Mouse (Mus musculus) erythroid progenitor cell, adult 5-6 weeks (primary cell): ENCODE data around the gene Plekhf1. TPM values are rescaled to one million over a fixed set of nuclear protein-coding genes. Genes with fewer than 3 reads are reported as not detected.

Experiments
- ATAC-seq: replicated peaks from 2 replicates; pipeline ENCODE4 v1.8.0; 2016; ENCODE audit warnings: moderate number of reproducible peaks, mild to moderate bottlenecking, moderate TSS enrichment, inconsistent platforms; ENCODE audit not compliant: poor library complexity, low FRiP score, severe bottlenecking
- total RNA-seq, 2 experiments: library from RNA; stranded (forward) in 1 of 2; stranded (reverse) in 1 of 2; fragments of 150-400 nt in 1 of 2; fragments of 186-747, 209-891 nt in 1 of 2; gene quantifications; 2 replicates each; pipeline versions ENCODE4 v1.2.3 to v1.2.4; 2015 to 2017; ENCODE audit warnings: low replicate concordance in 2 of 2

Plekhf1 gene
- total RNA-seq, 2 experiments from 2014 or later: not detected

DNA sequence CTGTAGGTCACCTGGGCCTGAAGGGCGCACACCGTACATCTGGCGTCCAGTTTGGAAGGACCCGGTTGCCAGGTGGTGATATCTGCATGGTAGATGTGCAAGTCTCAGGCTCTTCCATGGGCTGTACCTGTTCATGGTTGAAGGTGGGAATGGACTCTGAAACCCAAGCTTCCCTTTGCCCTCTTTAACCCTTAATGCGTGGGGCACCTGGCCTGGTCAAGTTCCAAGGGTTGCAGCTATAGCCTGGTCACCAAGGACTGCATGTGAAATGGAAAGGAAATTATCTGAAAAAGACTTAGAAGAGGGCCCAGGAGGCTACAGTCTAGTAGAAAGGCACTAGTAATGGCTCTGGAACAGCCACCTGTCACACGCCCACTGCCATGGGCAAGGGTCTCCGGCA lies 7.0 kb downstream of the Plekhf1 start:
- ATAC-seq: no peak

DNA sequence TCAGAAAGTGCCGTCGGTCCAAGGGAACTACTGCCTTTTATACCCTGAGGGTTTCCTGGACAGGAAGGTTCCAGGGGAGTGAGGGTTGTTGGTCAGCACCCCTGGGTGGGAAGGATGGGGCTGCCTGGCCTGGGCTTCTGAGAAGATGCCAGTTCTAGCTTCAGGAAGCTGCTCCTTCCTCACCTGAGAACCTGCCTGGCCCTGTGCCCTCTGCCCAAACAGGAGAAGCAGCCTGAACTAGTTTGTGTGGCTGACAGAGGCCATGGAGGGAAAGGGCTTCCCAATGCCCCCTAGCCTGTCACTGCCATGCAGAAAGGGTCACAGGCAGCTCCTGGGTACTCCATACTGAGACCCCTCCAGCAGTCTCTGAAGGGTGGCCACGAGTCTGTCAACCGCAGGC lies 8.3 kb downstream of the Plekhf1 start:
- no peak for ATAC-seq

DNA sequence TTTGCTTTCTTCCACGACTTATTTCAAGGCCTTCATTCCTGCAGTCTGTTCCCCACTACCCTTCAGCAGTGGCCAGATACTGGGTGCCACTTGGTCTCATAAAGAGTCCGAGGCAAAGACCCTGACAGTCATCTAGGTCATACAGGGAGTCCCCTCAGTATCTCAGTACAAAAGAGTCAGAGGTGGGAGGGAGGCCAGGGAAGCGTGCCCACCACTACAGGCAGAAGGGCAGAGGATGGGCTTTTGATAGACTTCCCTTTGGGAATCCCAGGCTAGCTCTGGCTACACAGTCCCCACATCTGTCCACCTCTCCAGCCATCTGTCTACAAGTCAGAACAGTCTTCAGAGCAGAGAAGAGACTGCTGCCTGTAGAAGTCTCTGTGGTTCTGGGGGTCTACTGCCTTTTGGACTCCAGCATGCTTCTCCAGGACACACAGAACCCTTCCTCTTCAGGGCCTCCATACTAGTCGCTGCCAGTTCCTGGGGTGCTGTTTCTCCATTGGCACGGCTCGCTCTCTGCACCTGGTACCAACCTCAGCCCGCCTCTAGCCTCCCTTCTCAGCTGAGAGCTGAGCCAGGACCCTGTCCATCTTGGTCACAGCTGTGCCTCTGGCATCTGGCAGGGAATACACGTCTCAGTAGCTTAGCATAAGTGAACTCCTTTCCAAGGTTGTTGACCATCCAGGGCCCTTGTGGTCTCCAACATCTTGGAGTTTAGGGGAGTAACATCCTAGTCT lies 9.0 kb downstream of the Plekhf1 start:
- ATAC-seq: no peak

DNA sequence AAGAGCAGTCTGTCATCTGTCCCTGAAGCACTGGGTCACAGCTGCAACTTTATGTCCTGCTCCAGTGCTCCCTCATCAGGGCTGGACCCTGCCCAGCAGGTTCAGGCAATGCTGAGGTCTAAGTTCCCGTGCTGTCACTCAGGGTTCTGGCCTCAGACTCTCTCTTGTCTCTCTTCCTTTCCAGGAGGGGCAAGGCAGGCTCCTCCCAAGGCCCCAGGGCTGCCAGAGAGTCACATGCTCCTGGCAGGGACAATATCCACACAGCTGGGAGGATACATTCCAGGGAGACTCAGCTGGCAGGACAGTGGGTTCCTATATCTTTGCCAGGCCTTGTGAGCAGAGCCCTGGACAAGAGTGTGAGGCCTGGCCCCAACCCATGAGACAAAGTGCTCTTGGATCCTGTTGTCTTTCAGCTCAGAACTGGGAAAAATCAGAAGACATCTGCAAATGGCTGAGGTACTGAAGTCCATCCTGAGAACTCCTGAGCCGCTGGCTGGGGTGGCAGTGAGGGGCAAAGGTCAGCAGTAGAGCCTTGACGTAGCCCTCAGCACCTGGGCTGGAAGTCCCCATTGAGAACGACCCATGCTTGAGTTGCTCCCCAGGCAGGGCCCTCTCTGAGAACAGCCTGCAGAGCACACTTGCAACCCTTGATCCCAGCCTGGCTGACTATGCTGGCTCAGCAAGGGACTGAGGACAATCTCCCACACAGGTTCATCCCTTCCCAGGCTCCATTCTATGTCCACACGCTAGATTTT lies 10.2 kb downstream of the Plekhf1 start:
- ATAC-seq: no peak

DNA sequence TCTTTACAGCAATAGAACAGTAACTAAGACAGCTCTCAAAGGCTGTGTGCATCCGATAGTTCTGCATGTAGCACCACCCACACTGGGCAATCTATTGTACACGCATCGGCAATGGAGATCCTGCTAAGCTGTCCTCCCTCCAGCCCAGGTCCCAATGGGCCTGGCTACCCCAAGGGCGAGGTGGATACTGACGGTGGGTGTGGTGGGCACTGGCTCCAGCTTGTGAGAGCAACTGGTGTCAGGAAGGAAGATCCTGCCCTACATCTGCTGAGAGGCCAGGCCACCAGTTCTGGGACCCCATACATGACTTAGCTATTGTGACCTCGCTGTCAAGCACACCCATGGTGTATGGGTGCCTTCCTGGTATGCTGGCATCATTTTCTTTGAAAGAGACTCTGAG lies 12.1 kb downstream of the Plekhf1 start:
- ATAC-seq: no peak

DNA sequence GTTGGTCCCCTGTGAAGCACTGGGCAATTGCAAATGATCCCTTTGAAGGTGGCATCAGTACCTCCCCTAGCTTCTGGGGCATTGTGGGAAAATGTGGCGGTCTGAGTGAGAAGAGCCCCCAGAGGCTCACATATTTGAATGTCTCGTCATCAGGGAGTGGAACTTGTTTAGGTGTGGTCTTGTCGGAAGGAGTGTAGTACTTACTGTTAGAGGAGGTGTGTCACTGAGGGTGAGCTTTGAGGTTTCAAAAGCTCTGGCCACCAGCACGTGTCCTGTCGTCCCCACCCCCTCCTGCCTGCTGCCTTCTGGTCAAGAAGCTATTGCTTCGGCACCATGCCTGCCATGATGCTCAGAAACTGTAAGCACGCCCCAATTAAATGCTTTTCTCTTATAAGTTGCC lies 12.5 kb downstream of the Plekhf1 start:
- no peak for ATAC-seq

DNA sequence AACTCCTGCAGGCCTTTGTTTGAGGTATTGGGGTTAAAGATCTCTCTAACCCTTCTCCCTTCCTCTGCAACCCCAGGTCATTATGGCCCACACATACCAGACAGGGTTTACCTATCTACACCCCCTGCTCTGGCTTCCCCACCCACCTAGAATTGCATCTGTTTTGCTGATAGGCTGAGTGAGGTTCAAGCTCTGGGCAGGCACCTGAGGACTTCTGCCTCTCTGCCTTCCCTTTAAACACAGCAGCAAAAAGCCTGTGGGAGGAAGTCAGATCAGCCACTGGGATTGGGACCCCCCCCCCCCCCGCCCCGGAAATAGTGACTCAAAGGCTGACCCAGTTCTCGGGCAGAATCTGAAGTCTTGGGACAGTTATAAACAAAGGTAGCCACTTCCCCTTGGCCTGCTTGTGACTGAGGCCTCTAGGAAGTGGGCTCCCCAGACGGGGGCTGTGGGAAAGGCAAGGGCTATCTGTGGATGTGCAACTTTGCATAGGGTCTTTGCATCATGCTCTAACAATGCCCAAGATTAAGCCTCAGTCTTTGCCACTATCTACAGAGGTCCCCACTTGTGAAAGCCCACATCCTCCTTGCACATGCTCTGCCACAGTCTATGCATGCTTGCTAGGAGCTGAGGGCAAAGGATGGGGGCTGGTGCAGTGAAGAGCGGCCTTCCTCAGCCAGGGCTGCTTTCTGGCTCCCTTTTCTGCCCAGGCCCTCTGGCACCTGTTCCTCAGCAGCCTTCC lies 13.2 kb downstream of the Plekhf1 start:
- no peak for ATAC-seq

DNA sequence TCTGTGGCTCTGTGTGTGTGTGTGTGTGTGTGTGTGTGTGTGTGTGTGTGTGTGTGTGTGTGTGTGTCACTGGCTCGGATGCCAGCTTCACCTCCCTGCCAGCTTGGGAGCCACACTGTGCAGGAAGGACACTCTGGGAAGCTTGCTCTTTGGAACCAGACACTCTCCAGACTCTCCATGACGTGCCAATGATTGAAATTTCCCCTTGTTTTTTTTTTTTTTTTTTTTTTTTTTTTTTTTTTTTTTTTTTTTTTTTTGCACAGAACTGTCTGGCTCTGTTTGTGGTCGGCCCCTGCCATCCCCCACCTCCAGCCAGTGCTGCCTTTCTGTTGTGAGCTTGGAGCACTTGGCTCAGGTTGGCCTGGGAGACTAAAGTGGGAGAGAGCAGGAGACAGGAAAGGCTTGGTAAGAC lies 15.2 kb downstream of the Plekhf1 start:
- no peak for ATAC-seq

DNA sequence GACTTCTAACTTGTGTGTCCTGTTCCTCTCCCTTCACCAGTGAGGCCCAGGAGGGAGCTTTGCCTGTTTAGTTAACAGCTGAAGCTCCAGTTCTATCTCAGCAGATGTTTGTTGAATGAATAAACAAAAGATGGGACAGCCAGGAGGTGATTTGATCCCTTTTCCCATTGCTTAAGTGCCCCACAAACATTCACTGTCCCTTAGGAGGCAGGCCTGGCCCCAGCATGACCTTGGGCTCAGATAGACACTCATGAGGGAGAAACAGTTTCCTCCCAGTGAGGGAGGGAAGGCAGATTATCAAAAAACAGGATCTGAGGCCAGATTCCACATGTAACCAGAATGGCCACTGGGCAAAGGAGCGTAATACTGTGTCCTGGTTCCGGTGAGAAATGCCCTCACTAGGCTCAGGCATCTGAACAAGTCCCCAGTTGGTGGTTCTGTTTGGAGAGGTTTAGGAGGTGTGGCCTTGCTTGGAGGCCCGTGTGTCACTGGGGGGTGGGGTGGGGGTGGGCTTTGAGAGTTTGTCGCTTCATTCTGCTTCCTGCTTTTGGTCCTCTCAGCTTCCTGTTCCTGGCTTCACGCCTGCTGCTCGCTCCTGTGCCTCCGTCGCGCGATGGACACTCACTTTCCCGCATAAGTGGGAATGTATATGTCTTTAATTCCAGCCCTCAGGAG lies 18.2 kb downstream of the Plekhf1 start:
- ATAC-seq: no peak

DNA sequence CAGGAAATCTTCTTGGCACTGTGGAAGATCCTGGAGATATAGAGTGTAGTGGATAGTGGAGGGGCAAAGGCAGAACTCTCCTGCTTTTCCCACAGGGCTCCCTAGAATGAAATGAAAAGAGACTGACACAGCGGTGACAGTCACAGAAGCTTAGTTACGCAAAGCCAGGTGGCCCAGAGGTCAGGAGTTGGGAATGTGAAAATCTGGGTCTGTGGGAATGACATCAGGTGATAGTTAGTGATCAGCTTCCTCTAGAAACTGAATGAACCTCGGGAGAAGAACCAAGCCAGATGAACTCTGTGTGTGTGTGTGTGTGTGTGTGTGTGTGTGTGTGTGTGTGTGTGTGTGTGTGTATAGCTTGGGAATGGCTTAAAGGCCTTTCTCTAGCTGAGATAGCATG lies 18.8 kb downstream of the Plekhf1 start:
- no peak for ATAC-seq

DNA sequence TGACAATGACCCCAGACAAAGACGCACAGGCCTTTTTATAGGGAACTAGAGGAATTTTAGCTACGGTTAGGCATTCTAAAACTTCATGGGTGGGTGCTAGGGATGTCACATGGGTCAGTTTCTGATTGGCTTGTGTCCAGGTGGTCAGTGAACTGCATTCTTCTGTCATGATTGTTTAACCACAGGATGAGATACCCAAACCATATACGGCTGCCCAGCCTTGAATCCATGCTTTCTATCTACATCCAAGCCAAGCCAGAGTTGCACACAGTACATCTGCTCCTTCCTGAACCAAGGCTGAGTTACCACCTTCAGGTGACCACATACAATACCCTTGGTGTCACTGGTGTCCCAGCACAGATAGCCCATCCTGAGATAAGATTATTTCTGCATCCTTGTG lies 21.3 kb downstream of the Plekhf1 start:
- ATAC-seq: no peak

DNA sequence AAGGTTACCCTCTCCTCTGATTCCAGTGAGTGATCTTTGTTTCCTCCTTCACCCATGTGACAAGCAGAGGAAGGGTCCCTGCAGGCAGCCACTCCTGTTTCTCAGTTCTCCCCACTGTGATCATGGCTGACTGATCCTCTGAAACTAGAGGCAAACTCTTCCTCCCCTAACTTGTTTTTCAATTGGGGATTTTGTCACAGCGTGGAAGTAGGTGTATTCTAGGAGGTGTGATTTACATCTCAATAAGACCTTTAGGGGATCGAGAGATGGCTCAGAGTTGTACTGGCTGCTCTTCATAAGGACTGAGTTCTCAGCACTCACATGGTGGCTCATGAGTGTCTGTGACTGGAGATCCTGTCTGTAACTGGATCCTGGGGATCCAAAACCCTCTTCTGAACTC lies 22.0 kb downstream of the Plekhf1 start:
- ATAC-seq: no peak

DNA sequence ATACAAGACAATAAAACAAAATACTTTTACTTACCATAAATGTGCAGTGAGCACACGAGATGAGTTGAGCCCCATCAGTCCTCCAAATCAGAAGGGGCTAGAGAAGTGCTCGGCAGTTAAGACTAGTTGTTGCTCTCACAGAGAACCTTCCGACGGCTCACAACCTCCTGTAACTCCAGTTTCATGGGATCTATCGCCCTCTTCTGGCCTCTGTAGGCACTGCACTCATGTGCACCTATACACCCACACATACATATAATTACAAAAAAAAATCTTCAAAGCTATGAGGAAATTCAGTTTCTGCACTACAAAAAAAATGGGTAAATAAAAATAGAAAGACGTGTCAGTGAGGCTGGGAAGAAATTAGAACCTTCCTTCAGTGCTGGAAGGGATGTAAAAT lies 23.5 kb downstream of the Plekhf1 start:
- ATAC-seq: no peak

DNA sequence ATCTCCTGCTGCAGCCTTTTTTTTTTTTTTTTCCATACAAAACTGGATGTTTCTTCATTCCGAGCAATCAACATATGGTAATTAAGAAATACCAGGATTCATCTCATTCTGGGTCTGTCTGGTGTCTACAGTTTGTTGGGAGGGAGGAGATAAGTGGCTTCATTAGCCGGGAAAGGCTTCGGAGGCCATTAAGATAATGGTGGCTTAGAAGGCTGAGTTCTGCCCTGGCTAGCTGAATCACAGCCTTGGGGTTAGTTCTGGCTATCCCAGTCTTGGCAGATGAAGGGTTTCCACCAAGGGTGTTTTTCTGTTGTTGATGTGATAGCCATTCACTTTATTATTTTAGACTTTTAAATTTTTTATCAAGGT lies 26.5 kb downstream of the Plekhf1 start:
- no peak for ATAC-seq

DNA sequence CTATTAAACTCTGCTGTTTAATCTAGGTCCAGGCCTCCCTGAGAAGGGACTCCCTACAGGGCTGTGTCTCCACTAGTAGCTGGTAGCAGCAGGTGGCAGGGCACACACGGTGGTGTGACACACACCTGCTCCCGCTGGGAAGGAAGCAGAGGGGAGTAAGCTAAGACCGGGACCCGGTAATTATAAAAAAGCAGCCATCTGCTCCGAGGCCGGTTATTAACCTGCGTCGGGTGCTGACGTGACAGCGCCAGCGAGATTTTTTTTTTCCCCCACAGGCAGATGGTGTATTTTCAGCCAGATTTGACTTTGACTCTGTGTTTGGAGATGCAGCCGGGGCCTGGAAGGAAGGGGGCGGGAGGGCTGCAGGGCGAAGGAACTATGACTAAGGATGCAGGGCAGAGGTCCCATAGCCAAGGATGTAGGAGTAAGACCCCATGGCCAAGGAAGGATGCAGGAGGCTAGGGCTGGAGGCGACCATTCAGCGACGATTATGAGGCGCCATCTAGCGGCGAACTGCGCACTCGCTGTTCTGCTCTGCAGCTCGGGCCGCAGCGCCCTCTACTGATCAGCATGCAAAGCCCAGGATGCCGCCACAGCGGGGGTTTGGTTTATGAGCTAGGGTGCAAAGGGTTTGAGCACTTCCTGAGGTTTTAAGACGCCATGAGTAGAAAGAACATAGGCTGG lies 27.1 kb downstream of the Plekhf1 start:
- peak; percentile 80 for ATAC-seq

DNA sequence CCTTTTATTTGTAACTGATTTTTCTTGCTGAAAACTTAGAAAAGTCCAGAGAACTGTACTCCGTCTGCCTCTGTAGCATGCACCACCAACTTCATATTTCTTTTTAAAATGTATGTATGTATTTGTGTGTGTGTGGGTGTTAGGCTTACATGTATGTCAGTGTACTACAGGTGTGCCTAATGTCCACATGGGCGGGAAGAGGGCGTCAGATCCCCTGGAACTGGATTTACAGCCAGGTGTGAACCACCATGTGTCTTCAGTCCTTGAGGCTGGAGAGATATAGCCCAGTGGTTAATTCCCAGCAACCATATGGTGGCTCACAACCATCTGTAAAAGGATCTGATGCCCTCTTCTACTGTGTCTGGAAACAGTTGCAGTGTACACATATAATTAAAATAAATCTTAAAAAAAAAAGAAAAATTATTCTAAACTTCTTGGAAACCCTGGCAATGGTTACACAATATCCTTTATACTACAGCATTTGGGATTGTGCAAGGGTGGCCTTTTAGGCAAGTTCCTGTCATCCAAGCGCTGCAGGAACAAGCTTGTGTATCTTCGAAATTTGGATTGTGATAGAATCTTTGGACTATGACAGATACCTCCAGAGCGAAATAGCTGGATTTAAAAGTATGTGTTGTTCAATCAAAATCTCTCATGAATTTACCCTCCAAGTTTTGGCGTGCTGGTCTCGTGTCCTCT lies 27.8 kb downstream of the Plekhf1 start:
- ATAC-seq: no peak

DNA sequence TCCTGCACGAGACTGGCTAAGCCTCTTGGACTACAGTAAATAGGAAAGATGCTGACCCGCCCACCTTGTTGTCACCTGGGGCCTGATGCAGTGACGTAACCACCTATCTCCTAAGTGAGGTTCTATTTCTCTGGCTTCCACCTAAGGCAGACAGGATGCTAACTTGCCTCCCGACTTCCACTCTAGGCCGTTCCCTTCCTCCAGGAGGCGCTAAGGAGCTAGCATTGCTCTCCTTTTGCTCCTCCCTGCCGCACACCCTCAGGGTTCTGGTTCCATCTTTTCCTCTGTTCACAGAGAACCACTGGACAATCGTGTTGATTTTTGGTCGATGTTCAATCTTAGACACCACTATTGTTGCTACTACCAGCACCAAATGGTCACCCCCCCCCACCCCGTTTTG lies 36.2 kb downstream of the Plekhf1 start:
- ATAC-seq: no peak

DNA sequence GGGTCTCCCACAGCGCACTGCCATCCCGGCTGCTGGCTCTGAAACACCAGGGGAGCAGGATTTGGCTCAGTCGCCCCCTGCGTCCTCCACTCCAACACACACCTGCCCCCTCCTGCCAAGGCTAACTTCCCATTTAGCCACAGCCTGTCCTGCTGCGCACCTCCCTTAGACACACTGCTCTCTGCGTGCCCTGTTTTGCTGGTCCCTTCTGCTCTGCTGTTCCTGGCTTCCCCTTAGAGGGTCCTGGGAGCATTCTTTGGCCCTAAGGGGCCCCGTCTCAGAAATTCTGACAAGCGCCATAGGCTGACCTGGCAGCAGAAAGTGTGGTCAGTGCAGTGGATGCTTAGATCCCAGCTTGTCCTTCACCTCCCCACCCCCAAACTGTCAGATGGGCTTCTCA lies 36.7 kb downstream of the Plekhf1 start:
- ATAC-seq: no peak
